Mouse (Mus musculus) thymus, postnatal 14 days (tissue): ENCODE results near the gene Atxn1l.
A peak's percentile ranks its signal among the peaks of the same experiment; 100 is the strongest.
"Not testable (repeated sequence)": the region's sequence is repeated elsewhere in the genome, so short reads cannot be mapped to it uniquely, and the experiment has no call there.

Experiments used
- DNase-seq: peaks from one replicate; pipeline ENCODE4 v3.0.0; 2021

Gene Atxn1l

GRCm38 (mm10) chr8:109737237-109738048 is at the start of gene Atxn1l:
Atxn1l (minus strand) TSS chr8:109737739.
- DNase-seq = peak; percentile 90

- DNase-seq = no peak
Measured at GRCm38 (mm10) chr8:109780548-109780947, 43.0 kb upstream of the Atxn1l start.

- no peak for DNase-seq
Measured at GRCm38 (mm10) chr8:109779431-109780228, 42.1 kb upstream of the Atxn1l start.

- peak; percentile 60 for DNase-seq
Measured at GRCm38 (mm10) chr8:109778993-109779421, 41.5 kb upstream of the Atxn1l start.

GRCm38 (mm10) chr8:109778280-109778977 is 40.9 kb upstream of the Atxn1l start, which contains the start of gene Ap1g1:
Ap1g1 (plus strand) TSS chr8:109778554.
- DNase-seq = peak; percentile 98

- no peak for DNase-seq
Measured at GRCm38 (mm10) chr8:109777851-109778250, 40.3 kb upstream of the Atxn1l start.

GRCm38 (mm10) chr8:109773154-109773553 is 35.6 kb upstream of the Atxn1l start:
- DNase-seq = no peak

GRCm38 (mm10) chr8:109766081-109766480 is 28.5 kb upstream of the Atxn1l start:
- no peak for DNase-seq

GRCm38 (mm10) chr8:109764031-109764430 is 26.5 kb upstream of the Atxn1l start:
- no peak for DNase-seq

- no peak for DNase-seq
Measured at GRCm38 (mm10) chr8:109760221-109760620, 22.7 kb upstream of the Atxn1l start.

GRCm38 (mm10) chr8:109759426-109759825 is 21.9 kb upstream of the Atxn1l start:
- DNase-seq = no peak

- no peak for DNase-seq
Measured at GRCm38 (mm10) chr8:109756849-109757248, 19.3 kb upstream of the Atxn1l start.

GRCm38 (mm10) chr8:109755554-109755953 is 18.0 kb upstream of the Atxn1l start:
- not testable (repeated sequence) for DNase-seq

- DNase-seq = no peak
Measured at GRCm38 (mm10) chr8:109754696-109755095, 17.2 kb upstream of the Atxn1l start.

GRCm38 (mm10) chr8:109751731-109752485 is 14.4 kb upstream of the Atxn1l start:
- no peak for DNase-seq

- DNase-seq = peak; percentile 57
Measured at GRCm38 (mm10) chr8:109750699-109751098, 13.2 kb upstream of the Atxn1l start.

GRCm38 (mm10) chr8:109750274-109750673 is 12.7 kb upstream of the Atxn1l start:
- DNase-seq = no peak

GRCm38 (mm10) chr8:109747468-109748199 is 10.1 kb upstream of the Atxn1l start:
- DNase-seq = no peak

GRCm38 (mm10) chr8:109738049-109738380 is 476 bp upstream of the Atxn1l start:
- no peak for DNase-seq

GRCm38 (mm10) chr8:109736819-109737218 is 720 bp downstream of the Atxn1l start:
- DNase-seq = no peak

GRCm38 (mm10) chr8:109734018-109734417 is 3.5 kb downstream of the Atxn1l start:
- DNase-seq = no peak

GRCm38 (mm10) chr8:109731012-109731411 is 6.5 kb downstream of the Atxn1l start:
- DNase-seq = no peak
